Mouse (Mus musculus) MEL (cell line): ENCODE data around the gene Slc6a1. TPM values are rescaled to one million over a fixed set of nuclear protein-coding genes. Genes with fewer than 3 reads are reported as not detected.

ENCODE experiments used
- DNase-seq: peaks from one replicate; pipeline ENCODE4 v3.0.0; 2011; ENCODE audit warnings: low read depth, low spot score
- H3K27ac ChIP-seq: 2 replicates; pipeline ENCODE4 v1.5.1; 2012; ENCODE audit warnings: low read depth, mild to moderate bottlenecking, control low read depth, low read length, moderate library complexity; ENCODE audit not compliant: control insufficient read depth
- H3K27me3 ChIP-seq, 2 experiments: fragments of 150-350 bp in 1 of 2; sonication (generic) in 1 of 2; 2 replicates each; pipeline ENCODE4 v1.6.1; 2012; ENCODE audit warnings: low read length in 2 of 2, mild to moderate bottlenecking in 2 of 2, improper control_type of control experiment in 1 of 2, moderate library complexity in 1 of 2; ENCODE audit not compliant: insufficient read depth in 2 of 2, control insufficient read depth in 1 of 2
- H3K36me3 ChIP-seq, 2 experiments: 2 replicates each; pipeline ENCODE4 v1.6.1; 2012 to 2014; ENCODE audit warnings: low read length in 2 of 2, improper control_type of control experiment in 1 of 2, inconsistent platforms in 1 of 2, mild to moderate bottlenecking in 1 of 2; ENCODE audit not compliant: insufficient read depth in 2 of 2, control insufficient read depth in 1 of 2
- H3K4me1 ChIP-seq, 2 experiments: fragments of 150-350 bp in 1 of 2; sonication (generic) in 1 of 2; 2 replicates each; pipeline ENCODE4 v1.6.1; 2012; ENCODE audit warnings: low read length in 2 of 2, improper control_type of control experiment in 1 of 2, mild to moderate bottlenecking in 1 of 2; ENCODE audit not compliant: insufficient read depth in 2 of 2, control insufficient read depth in 1 of 2
- H3K4me3 ChIP-seq, 2 experiments: fragments of 150-350 bp in 1 of 2; sonication (generic) in 1 of 2; 2 replicates each; pipeline ENCODE4 v1.5.1; 2012; ENCODE audit warnings: low read depth in 2 of 2, low read length in 2 of 2, mild to moderate bottlenecking in 2 of 2, moderate library complexity in 2 of 2, control low read depth in 1 of 2, improper control_type of control experiment in 1 of 2; ENCODE audit not compliant: control insufficient read depth in 1 of 2, insufficient read depth in 1 of 2
- H3K79me2 ChIP-seq: 2 replicates; pipeline ENCODE4 v1.6.1; 2012; ENCODE audit warnings: mild to moderate bottlenecking, low read length, moderate library complexity; ENCODE audit not compliant: control insufficient read depth, poor library complexity, insufficient read depth
- H3K9ac ChIP-seq: 2 replicates; pipeline ENCODE4 v1.6.1; 2012; ENCODE audit warnings: low read depth, mild to moderate bottlenecking, control low read depth, low read length, moderate library complexity; ENCODE audit not compliant: control insufficient read depth, poor library complexity, severe bottlenecking
- H3K9me3 ChIP-seq: fragments of 150-350 bp; sonication (generic); replicated peaks from 2 replicates; pipeline ENCODE4 v1.6.1; 2012; ENCODE audit warnings: mild to moderate bottlenecking, low read length, improper control_type of control experiment, moderate library complexity; ENCODE audit not compliant: insufficient read depth
- CHD1 ChIP-seq: IDR thresholded peaks from 2 replicates; pipeline ENCODE4 v1.6.1; 2012; ENCODE audit warnings: low read depth, mild to moderate bottlenecking, inconsistent platforms, low read length, improper control_type of control experiment
- CHD2 ChIP-seq: IDR thresholded peaks from 2 replicates; pipeline ENCODE4 v1.6.1; 2011; ENCODE audit warnings: low read length, improper control_type of control experiment
- CTCF ChIP-seq, 3 experiments: IDR thresholded peaks in 2 of 3; conservative IDR thresholded peaks in 1 of 3; 2 replicates each; pipeline ENCODE4 v1.5.1; 2011 to 2012; ENCODE audit warnings: low read length in 3 of 3, low read depth in 2 of 3, mild to moderate bottlenecking in 2 of 3, improper control_type of control experiment in 1 of 3, inconsistent platforms in 1 of 3, mixed read lengths in 1 of 3, moderate library complexity in 1 of 3; ENCODE audit not compliant: control insufficient read depth in 1 of 3, insufficient read depth in 1 of 3, poor library complexity in 1 of 3, severe bottlenecking in 1 of 3
- E2F4 ChIP-seq: IDR thresholded peaks from 2 replicates; pipeline ENCODE4 v1.6.1; 2011; ENCODE audit warnings: low read depth, low read length, improper control_type of control experiment, borderline replicate concordance
- ETS1 ChIP-seq: IDR thresholded peaks from 2 replicates; pipeline ENCODE4 v1.6.1; 2012; ENCODE audit warnings: low read depth, mild to moderate bottlenecking, inconsistent platforms, low read length, improper control_type of control experiment, moderate library complexity
- GABPA ChIP-seq: IDR thresholded peaks from 2 replicates; pipeline ENCODE4 v1.6.1; 2012; ENCODE audit warnings: low read depth, mild to moderate bottlenecking, inconsistent platforms, low read length, improper control_type of control experiment, moderate library complexity
- HCFC1 ChIP-seq: IDR thresholded peaks from 2 replicates; pipeline ENCODE4 v1.6.1; 2012; ENCODE audit warnings: low read depth, mild to moderate bottlenecking, inconsistent platforms, low read length, improper control_type of control experiment, moderate library complexity
- KAT2A ChIP-seq: conservative IDR thresholded peaks from 2 replicates; pipeline ENCODE4 v1.6.1; 2012; ENCODE audit warnings: low read depth, low read length, improper control_type of control experiment, inconsistent platforms
- MAFK ChIP-seq: IDR thresholded peaks from 2 replicates; pipeline ENCODE4 v1.6.1; 2011; ENCODE audit warnings: low read depth, mild to moderate bottlenecking, low read length, improper control_type of control experiment, borderline replicate concordance
- MAX ChIP-seq: IDR thresholded peaks from 2 replicates; pipeline ENCODE4 v1.6.1; 2011; ENCODE audit warnings: low read length, improper control_type of control experiment
- MAZ ChIP-seq: IDR thresholded peaks from 2 replicates; pipeline ENCODE4 v1.6.1; 2012; ENCODE audit warnings: low read depth, mild to moderate bottlenecking, inconsistent platforms, low read length, improper control_type of control experiment
- MXI1 ChIP-seq: IDR thresholded peaks from 2 replicates; pipeline ENCODE4 v1.6.1; 2011; ENCODE audit warnings: mild to moderate bottlenecking, low read depth, low read length, improper control_type of control experiment
- MYB ChIP-seq: IDR thresholded peaks from 2 replicates; pipeline ENCODE4 v1.6.1; 2011; ENCODE audit warnings: mild to moderate bottlenecking, low read depth, low read length, improper control_type of control experiment
- NELFE ChIP-seq: IDR thresholded peaks from 2 replicates; pipeline ENCODE4 v1.6.1; 2011; ENCODE audit warnings: low read depth, low read length, improper control_type of control experiment
- POLR2AphosphoS2 ChIP-seq: IDR thresholded peaks from 2 replicates; pipeline ENCODE4 v1.6.1; 2011; ENCODE audit warnings: low read length, improper control_type of control experiment
- SMC3 ChIP-seq: IDR thresholded peaks from 2 replicates; pipeline ENCODE4 v1.6.1; 2011; ENCODE audit warnings: low read depth, low read length, improper control_type of control experiment
- TCF12 ChIP-seq: IDR thresholded peaks from 2 replicates; pipeline ENCODE4 v1.6.1; 2014; ENCODE audit warnings: low read depth, mild to moderate bottlenecking, inconsistent platforms, low read length, improper control_type of control experiment, moderate library complexity
- USF2 ChIP-seq, 2 experiments: IDR thresholded peaks; 2 replicates each; pipeline ENCODE4 v1.6.1; 2011 to 2012; ENCODE audit warnings: improper control_type of control experiment in 2 of 2, low read length in 2 of 2, borderline replicate concordance in 1 of 2, inconsistent platforms in 1 of 2, low read depth in 1 of 2, mild to moderate bottlenecking in 1 of 2; ENCODE audit not compliant: insufficient read depth in 1 of 2
- ZKSCAN1 ChIP-seq: IDR thresholded peaks from 2 replicates; pipeline ENCODE4 v1.6.1; 2012; ENCODE audit warnings: low read depth, mild to moderate bottlenecking, inconsistent platforms, low read length, improper control_type of control experiment, moderate library complexity
- ZNF384 ChIP-seq: IDR thresholded peaks from 2 replicates; pipeline ENCODE4 v1.6.1; 2012; ENCODE audit warnings: low read depth, mild to moderate bottlenecking, inconsistent platforms, low read length, improper control_type of control experiment
- polyA plus RNA-seq, 2 experiments: library from polyadenylated mRNA; stranded (reverse) in 1 of 2; unstranded in 1 of 2; fragments of >175 nt in 1 of 2; fragments of >200 nt in 1 of 2; gene quantifications; 2 replicates each; pipeline versions ENCODE4 v1.2.1 to v1.2.4; 2012; ENCODE audit warnings: low replicate concordance in 2 of 2, low read depth in 1 of 2; ENCODE audit not compliant: insufficient read length in 2 of 2, insufficient read depth in 1 of 2, missing spikeins in 1 of 2
- total RNA-seq: library from RNA; depleted of rRNA; stranded (reverse); fragments of 300-350 nt; gene quantifications from 2 replicates; pipeline ENCODE4 v1.2.3, GENCODE M21; 2012

Slc6a1 gene
- total and polyA plus RNA-seq, 3 experiments, result not detected

- Histone ChIP-seq H3K79me2 (no peaks in the 10 kb centered on the region), H3K27ac (no peak overlapping the region), H3K9ac (no peak overlapping the region), H3K27me3 (no peaks in the 10 kb centered on the region), H3K4me1 (no peaks in the 10 kb centered on the region), H3K36me3 (no peaks in the 10 kb centered on the region), H3K9me3 (no peaks in the 10 kb centered on the region), H3K4me3 (no peak overlapping the region)
- DNase-seq, result no peak
- TF ChIP-seq MAX (no peak), CTCF (IDR thresholded peaks at IDR 0.05 in 2 of 3, conservative IDR thresholded peaks at IDR 0.05 in 1 of 3; ENCODE audit: control insufficient read depth in 1 of 3, insufficient read depth in 1 of 3, low read depth in 2 of 3, low read length in 3 of 3, poor library complexity in 1 of 3, severe bottlenecking in 1 of 3) (peak; percentile 7 to 39 (median 9); a peak in 3 of 6 replicates), SMC3 (0 out of 2 replicates have a peak, but pooled peaks have one; percentile 11)
Measured at GRCm38 (mm10) chr6:114345156-114345555, 62.7 kb downstream of the Slc6a1 start.

GRCm38 (mm10) chr6:114347831-114348754, 65.7 kb downstream of the Slc6a1 start:
- H3K9me3 ChIP-seq, result no peaks in the 10 kb centered on the region
- no peak for TF ChIP-seq CHD2
- no peak for TF ChIP-seq MYB
- TF ChIP-seq USF2 (IDR thresholded peaks at IDR 0.05; ENCODE audit: borderline replicate concordance in 1 of 2, insufficient read depth in 1 of 2, low read depth in 1 of 2, low read length in 2 of 2), result no peak
- no peak for TF ChIP-seq NELFE
- no peak for TF ChIP-seq MAFK
- no peak for TF ChIP-seq POLR2AphosphoS2
- no peaks in the 10 kb centered on the region for H3K4me1 ChIP-seq
- no peaks in the 10 kb centered on the region for H3K27me3 ChIP-seq
- DNase-seq, result no peak
- H3K4me3 ChIP-seq, result no peak overlapping the region
- no peak overlapping the region for H3K27ac ChIP-seq
- no peaks in the 10 kb centered on the region for H3K79me2 ChIP-seq
- H3K9ac ChIP-seq, result no peak overlapping the region
- no peaks in the 10 kb centered on the region for H3K36me3 ChIP-seq

- Histone ChIP-seq H3K27ac (no peak overlapping the region), H3K36me3 (no peaks in the 10 kb centered on the region), H3K4me1 (no peaks in the 10 kb centered on the region), H3K9ac (no peak overlapping the region), H3K27me3 (no peaks in the 10 kb centered on the region), H3K4me3 (no peak overlapping the region), H3K9me3 (no peaks in the 10 kb centered on the region), H3K79me2 (no peaks in the 10 kb centered on the region)
- DNase-seq, result no peak
- TF ChIP-seq SMC3 (no peak), ETS1 (no peak), TCF12 (no peak), KAT2A (no peak), CHD1 (no peak), E2F4 (no peak), MAX (no peak), CTCF (IDR thresholded peaks at IDR 0.05 in 2 of 3, conservative IDR thresholded peaks at IDR 0.05 in 1 of 3; ENCODE audit: control insufficient read depth in 1 of 3, insufficient read depth in 1 of 3, low read depth in 2 of 3, low read length in 3 of 3, poor library complexity in 1 of 3, severe bottlenecking in 1 of 3) (no peak), MAZ (no peak), MYB (no peak), GABPA (no peak), USF2 (IDR thresholded peaks at IDR 0.05; ENCODE audit: borderline replicate concordance in 1 of 2, insufficient read depth in 1 of 2, low read depth in 1 of 2, low read length in 2 of 2) (no peak), CHD2 (no peak), ZKSCAN1 (no peak), HCFC1 (no peak), MXI1 (no peak), POLR2AphosphoS2 (no peak), ZNF384 (no peak)
Measured at GRCm38 (mm10) chr6:114354635-114355034, 72.2 kb downstream of the Slc6a1 start.
